Mouse (Mus musculus) heart, embryonic 11.5 days (tissue): ENCODE measurements around the gene Aunip. TPM values are rescaled to one million over a fixed set of nuclear protein-coding genes. Genes with fewer than 3 reads are reported as not detected.

Experiments used
- ATAC-seq: fragments of 200-750 bp; cut with Nextera tagmentation; replicated peaks from 2 replicates; pipeline ENCODE4 v1.8.0; 2017; ENCODE audit warnings: moderate library complexity; ENCODE audit not compliant: insufficient number of reproducible peaks, low FRiP score, low TSS enrichment
- H3K27ac ChIP-seq: fragments of 300-500 bp; sonication (generic); 2 replicates; pipeline ENCODE4 v1.5.1; 2014; ENCODE audit warnings: mild to moderate bottlenecking, low read depth, low read length
- H3K27me3 ChIP-seq: fragments of 300-500 bp; sonication (generic); 2 replicates; pipeline ENCODE4 v1.6.1; 2014; ENCODE audit warnings: mild to moderate bottlenecking, low read length, mixed read lengths; ENCODE audit not compliant: control insufficient read depth, insufficient read depth
- H3K36me3 ChIP-seq: fragments of 300-500 bp; sonication (generic); 2 replicates; pipeline ENCODE4 v1.6.1; 2014; ENCODE audit warnings: mild to moderate bottlenecking, low read length, moderate library complexity, mixed read lengths; ENCODE audit not compliant: control insufficient read depth, insufficient read depth
- H3K4me1 ChIP-seq: fragments of 300-500 bp; sonication (generic); 2 replicates; pipeline ENCODE4 v1.6.1; 2014; ENCODE audit warnings: low read length; ENCODE audit not compliant: control insufficient read depth, insufficient read depth
- H3K4me2 ChIP-seq: fragments of 300-500 bp; sonication (generic); 2 replicates; pipeline ENCODE4 v1.6.1; 2014; ENCODE audit warnings: mild to moderate bottlenecking, moderate library complexity
- H3K4me3 ChIP-seq: fragments of 300-500 bp; sonication (generic); 2 replicates; pipeline ENCODE4 v1.5.1; 2014; ENCODE audit warnings: low read depth, low read length
- H3K9ac ChIP-seq: fragments of 300-500 bp; sonication (generic); 2 replicates; pipeline ENCODE4 v1.6.1; 2014; ENCODE audit warnings: mild to moderate bottlenecking, low read depth, low read length, moderate library complexity
- H3K9me3 ChIP-seq: fragments of 300-500 bp; sonication (generic); replicated peaks from 2 replicates; pipeline ENCODE4 v1.6.1; 2016; ENCODE audit warnings: low read length; ENCODE audit not compliant: control insufficient read depth
- WGBS: fragments of 180-500 bp; shearing (Covaris S2); extraction: QIAGEN DNeasy Blood & Tissue Kit; methylation state at CpG from one replicate; pipeline ENCODE4 v1.1.7; 2014; ENCODE audit not compliant: insufficient replicate concordance; 5-methylcytosine and 5-hydroxymethylcytosine counted together
- polyA plus RNA-seq: library from polyadenylated mRNA; unstranded; fragments of >200 nt; fragmentation: Nextera tagmentation; extraction: Ambion mirVana; gene quantifications from 2 replicates; pipeline ENCODE4 v1.2.1, GENCODE M21; 2014

Aunip gene
- polyA plus RNA-seq, 1 experiment from 2014 or later, result 5.6 TPM

DNA sequence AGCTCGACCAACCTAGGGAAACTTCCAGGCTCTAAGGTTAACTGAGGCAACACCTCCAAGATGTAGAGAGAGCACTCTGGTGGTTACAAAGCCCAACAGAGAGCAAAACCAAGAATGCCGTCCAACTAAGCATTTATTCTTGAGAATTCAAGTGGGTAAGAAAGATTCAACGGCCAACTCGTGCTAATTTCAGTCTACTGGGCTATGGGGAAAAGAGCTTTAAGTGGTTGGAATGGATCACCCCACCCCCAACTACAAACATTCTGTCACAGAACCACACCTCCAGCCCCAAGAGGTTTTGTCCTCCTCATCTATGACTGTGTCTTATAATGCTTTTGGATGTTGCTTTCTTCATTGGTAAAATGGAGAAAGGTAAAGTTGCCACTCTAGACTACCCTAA lies 22.1 kb downstream of the Aunip start:
- whole genome bisulfite sequencing, result 67% methylated on average over 4 of the region's 4 CpGs
- Histone ChIP-seq H3K9ac (no peak overlapping the region), H3K36me3 (peaks cover 27% of the 10 kb centered on the region), H3K27ac (no peak overlapping the region), H3K9me3 (no peaks in the 10 kb centered on the region), H3K4me1 (peaks cover 31% of the 10 kb centered on the region), H3K4me2 (no peak overlapping the region), H3K4me3 (no peak overlapping the region), H3K27me3 (no peaks in the 10 kb centered on the region)
- ATAC-seq, result no peak

DNA sequence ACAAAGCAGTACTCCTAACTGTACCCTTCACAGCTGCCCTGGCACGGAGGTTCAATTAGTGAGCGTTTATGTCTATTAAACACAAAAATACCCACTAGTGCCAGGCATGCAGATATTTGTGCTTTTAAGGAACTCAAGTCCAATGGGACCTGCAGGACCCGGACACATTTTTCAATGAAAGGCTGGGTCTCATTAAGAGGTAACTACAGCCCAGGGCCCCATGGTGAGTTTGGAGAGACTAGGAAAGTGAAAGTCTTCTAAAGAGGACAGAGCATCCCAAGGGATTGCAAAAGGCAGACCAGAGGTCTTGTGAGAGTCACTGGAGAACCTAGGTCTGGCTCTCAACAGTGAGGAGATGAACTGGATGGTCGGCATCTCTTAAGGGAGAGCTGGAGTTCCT lies 22.6 kb downstream of the Aunip start:
- Histone ChIP-seq H3K27me3 (no peaks in the 10 kb centered on the region), H3K4me1 (peaks cover 31% of the 10 kb centered on the region), H3K4me2 (peak overlapping the region; percentile 98), H3K4me3 (peak overlapping the region; percentile 99), H3K9me3 (no peaks in the 10 kb centered on the region), H3K9ac (peak overlapping the region; percentile 88; the same call in 1 of the 2 replicates), H3K27ac (no peak overlapping the region), H3K36me3 (peaks cover 23% of the 10 kb centered on the region)
- WGBS, result 86% methylated on average over 4 of the region's 4 CpGs
- ATAC-seq, result no peak

DNA sequence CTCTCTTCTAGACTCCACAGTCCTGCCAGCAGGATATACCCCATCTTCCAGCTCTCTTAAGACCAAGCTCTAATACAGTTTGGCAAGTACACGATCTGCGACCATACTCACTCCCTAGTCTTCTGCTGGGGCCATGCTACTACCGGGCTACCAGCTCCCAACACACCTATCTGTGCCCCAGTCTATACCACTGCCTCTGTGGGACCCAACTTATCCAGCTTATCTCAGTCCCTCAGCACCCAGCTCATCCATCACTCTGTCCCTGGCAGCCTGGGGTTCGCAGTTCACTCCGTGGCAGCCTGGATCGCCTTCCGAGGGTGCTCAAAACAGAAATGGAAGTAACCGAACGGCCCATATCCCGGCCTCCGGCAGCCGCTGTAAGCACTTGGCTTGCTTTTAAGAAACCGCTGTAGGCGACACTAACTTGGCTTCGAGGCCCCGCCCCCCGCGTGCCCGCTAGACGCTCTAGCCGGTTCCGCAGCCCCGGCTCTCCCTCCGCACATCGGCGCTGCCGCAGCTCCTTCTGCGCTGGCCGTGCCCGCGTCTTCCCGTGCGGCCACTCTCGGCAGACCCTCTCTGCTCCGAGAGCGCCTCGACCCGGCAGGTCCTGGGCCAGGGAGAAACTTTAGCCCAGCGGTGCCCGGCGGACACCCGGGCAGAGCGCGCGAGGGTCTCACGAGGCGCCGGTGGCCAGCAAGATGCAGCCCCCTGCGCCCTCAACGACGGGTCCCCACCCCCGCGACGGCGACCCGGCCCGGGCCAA lies 23.5 kb downstream of the Aunip start:
- Histone ChIP-seq H3K9ac (peak overlapping the region; percentile 88), H3K4me1 (peaks cover 31% of the 10 kb centered on the region), H3K27ac (peak overlapping the region; percentile 89), H3K4me2 (peak overlapping the region; percentile 98), H3K9me3 (no peaks in the 10 kb centered on the region), H3K4me3 (peak overlapping the region; percentile 99), H3K36me3 (peaks cover 17% of the 10 kb centered on the region), H3K27me3 (no peaks in the 10 kb centered on the region)
- whole genome bisulfite sequencing, result 1% methylated on average over 57 of the region's 57 CpGs
- ATAC-seq, result peak; percentile 5; the same call in 1 of the 2 replicates

- Histone ChIP-seq H3K27ac (peak within 1 kb of the TSS; percentile 89), H3K4me2 (peak within 1 kb of the TSS; percentile 98), H3K36me3 (peaks cover 14% of the 10 kb centered on the region), H3K9me3 (no peaks in the 10 kb centered on the region), H3K4me1 (peaks cover 31% of the 10 kb centered on the region), H3K27me3 (no peaks in the 10 kb centered on the region), H3K9ac (peak within 1 kb of the TSS; percentile 88), H3K4me3 (peak within 1 kb of the TSS; percentile 99)
- 1% methylated on average over 71 of the region's 71 CpGs for WGBS
- ATAC-seq, result peak; percentile 95
Observed at GRCm38 (mm10) chr4:134534932-134535786, 24.4 kb downstream of the Aunip start, which contains the start of gene Mtfr1l. Gene Mtfr1l, minus strand, starts transcription at chr4:134535387.

- 20% methylated on average over 8 of the region's 8 CpGs for WGBS
- ATAC-seq, result no peak
Observed at GRCm38 (mm10) chr4:134535787-134536151, 25.0 kb downstream of the Aunip start.

DNA sequence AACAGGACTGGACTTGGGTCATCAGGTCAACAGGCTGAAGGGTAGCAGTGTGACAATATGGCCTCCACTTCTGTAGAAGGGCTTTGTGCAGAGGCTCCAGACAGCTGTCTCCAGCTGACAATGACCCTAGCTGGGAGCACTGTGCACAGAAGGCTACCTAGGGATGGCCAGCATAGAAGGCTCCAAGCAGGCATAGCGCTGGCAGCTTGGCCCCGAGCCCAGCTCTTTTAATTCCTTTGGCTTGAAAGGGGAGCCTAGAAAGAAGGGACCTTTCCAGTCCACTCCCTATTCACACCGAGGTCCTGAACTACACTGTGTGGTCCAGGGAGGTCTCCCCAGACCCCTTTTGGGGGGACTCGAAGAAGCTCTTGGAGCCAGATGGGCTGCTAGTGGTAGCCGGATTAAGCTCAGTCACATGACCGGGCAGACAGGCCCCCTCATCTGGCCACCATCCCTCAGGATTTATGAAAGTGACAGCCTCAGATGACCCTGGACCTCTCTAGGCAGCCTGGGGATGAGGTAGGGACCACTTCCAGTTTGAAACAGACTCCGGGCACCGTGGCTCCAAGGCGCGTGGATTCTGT lies 28.3 kb downstream of the Aunip start:
- H3K27me3 ChIP-seq, result no peaks in the 10 kb centered on the region
- no peak overlapping the region for H3K4me3 ChIP-seq
- no peak overlapping the region for H3K9ac ChIP-seq
- no peaks in the 10 kb centered on the region for H3K9me3 ChIP-seq
- WGBS, result 84% methylated on average over 10 of the region's 10 CpGs
- no peak overlapping the region for H3K27ac ChIP-seq
- peaks cover 15% of the 10 kb centered on the region for H3K36me3 ChIP-seq
- H3K4me2 ChIP-seq, result no peak overlapping the region
- ATAC-seq, result no peak
- H3K4me1 ChIP-seq, result peaks cover 8% of the 10 kb centered on the region

More at GRCm38 (mm10) chr4:134535787-134536151, 25.0 kb downstream of the Aunip start:
- Histone ChIP-seq H3K9me3 (no peaks in the 10 kb centered on the region), H3K27me3 (no peaks in the 10 kb centered on the region), H3K4me3 (peak overlapping the region; percentile 99), H3K36me3 (peaks cover 13% of the 10 kb centered on the region), H3K4me1 (peaks cover 31% of the 10 kb centered on the region), H3K9ac (peak overlapping the region; percentile 67), H3K27ac (peak overlapping the region; percentile 54), H3K4me2 (peak overlapping the region; percentile 98)

DNA sequence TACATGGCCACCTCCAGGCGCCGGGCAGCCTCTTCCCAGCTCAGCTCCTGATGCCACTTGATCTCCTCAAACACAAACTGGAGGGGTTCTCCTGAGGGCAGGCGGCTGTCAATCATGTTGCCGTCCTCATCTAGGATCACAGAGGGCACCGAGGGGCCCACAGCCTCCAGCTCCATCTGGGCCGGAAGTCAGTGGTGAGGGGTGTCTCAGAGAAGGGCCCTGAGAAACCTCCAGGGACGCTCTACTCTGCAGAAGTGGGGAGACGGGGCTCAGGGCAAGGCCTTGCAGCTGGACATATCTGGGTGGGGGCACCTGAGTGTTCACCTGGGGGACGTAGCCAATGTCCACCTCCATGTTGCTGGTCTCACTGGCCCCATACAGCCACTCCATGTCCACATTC lies 31.9 kb downstream of the Aunip start:
- Histone ChIP-seq H3K9me3 (no peaks in the 10 kb centered on the region), H3K4me2 (no peak overlapping the region), H3K4me1 (peaks cover 4% of the 10 kb centered on the region), H3K4me3 (no peak overlapping the region), H3K36me3 (peaks cover 24% of the 10 kb centered on the region), H3K27me3 (no peaks in the 10 kb centered on the region), H3K27ac (no peak overlapping the region), H3K9ac (no peak overlapping the region)
- WGBS, result 82% methylated on average over 9 of the region's 9 CpGs
- ATAC-seq, result no peak

GRCm38 (mm10) chr4:134543261-134543660 lies 32.5 kb downstream of the Aunip start:
- ATAC-seq, result 0 out of 2 replicates have a peak, but pooled peaks have one; percentile 6
- Histone ChIP-seq H3K4me1 (peaks cover 5% of the 10 kb centered on the region), H3K9me3 (no peaks in the 10 kb centered on the region), H3K4me3 (no peak overlapping the region), H3K36me3 (peaks cover 27% of the 10 kb centered on the region), H3K9ac (no peak overlapping the region), H3K4me2 (no peak overlapping the region), H3K27me3 (no peaks in the 10 kb centered on the region), H3K27ac (no peak overlapping the region)
- 11% methylated on average over 5 of the region's 5 CpGs for WGBS
